Mouse (Mus musculus) embryo, embryonic 10.5 days (tissue): ENCODE data around the gene Poglut1.
"Not testable (repeated sequence)": the region's sequence is repeated elsewhere in the genome, so short reads cannot be mapped to it uniquely, and the experiment has no call there.

Experiments used
- DNase-seq: peaks from one replicate; pipeline ENCODE4 v3.0.0-alpha.2; 2015; ENCODE audit warnings: low spot score

Poglut1 gene

DNA sequence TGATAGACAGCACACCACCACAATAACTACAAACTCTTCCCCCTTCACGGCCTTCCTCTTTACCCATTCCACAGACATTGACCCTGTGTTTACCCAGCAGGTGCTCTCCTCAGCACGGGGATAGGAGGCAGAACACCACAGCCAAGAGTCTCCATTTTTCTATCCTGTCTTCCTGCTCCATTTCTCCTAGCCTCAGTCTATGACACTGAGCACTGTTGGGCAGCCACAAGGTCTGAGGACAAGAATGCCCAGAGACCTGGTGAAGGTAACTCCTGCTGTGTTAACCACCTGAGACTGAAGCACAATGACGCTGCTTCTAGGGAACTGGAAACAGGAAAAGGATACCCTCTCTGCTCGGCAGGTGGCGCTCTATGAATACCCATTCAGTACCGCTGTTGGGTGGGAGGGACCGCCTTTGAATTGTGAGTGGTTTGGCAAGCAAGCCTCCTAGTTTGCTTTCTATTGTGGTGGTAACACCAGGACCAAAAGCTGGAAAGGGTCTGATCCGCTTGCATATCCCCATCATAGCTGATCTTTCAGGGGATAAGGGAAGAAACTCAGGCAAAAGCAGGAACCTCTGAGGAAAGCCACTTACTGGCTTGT is 13.4 kb downstream of the Poglut1 start:
- peak; percentile 83 for DNase-seq

DNA sequence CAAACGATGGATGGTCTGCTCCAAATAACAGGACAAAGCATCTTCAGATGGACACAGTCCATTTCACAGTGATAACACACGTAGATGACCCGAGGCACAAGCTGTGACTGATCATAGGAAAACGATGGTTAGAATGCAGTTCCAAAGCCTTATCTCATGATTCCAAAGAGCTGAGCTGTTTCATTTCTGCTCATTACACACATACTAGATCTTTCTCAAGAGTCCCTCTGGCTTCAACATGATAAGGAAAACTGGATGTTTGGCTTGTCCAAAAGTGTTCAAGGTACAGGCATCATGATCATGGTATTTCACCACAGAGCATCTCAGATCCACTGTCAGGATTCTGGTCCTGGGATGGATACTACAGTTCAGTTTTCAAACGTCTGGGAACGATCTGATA is 23.8 kb downstream of the Poglut1 start:
- DNase-seq = no peak

DNA sequence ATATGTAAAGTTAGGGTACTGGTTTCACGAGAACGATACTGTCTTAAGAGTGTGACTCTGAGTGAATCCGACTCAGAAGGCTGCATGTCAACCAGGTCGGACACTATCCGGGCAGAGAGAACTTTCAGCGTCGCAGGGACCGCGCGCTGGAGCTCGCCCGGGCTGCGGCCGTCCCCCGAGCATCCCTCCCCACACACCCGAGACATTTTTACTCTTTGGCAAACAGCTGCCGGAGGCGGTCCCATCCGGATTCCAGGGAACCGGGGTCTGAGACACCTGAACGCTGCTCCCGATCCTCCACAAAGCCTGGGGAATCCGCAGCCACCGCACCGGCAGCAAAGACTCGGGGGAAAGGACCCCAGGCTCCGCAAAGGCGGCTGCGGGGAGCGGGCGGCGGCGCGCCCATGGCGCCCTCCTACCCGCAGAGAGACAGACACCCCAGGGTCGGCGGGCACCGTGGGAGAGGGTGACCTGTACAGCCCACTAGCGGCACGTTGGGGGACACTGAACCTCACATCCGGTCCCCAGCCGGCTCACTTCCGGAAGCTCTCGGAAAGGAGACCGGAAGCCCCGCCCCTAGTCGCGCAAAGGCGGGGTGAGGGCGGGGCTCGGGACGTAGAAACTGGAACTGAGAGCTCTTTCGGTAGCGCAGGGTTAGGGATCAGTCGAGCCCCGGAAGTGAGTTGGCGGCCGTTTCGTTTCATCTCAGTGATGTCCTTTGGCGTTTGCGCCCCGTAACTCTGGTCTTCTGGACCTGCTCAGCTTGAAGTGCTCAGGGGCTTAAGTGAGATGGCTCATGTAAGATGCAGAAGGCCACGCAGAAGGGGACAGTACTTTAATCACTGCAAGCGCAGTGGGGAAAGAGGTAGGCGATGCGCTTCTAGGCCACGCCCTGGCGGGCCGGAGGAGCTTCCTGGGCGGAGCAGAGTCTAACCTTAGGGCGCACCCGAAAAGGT is 27.7 kb downstream of the Poglut1 start, which contains the start of gene Timmdc1:
Timmdc1 (minus strand) TSS at position 535 of the 956 bp plus-strand sequence.
- DNase-seq = peak; percentile 98

DNA sequence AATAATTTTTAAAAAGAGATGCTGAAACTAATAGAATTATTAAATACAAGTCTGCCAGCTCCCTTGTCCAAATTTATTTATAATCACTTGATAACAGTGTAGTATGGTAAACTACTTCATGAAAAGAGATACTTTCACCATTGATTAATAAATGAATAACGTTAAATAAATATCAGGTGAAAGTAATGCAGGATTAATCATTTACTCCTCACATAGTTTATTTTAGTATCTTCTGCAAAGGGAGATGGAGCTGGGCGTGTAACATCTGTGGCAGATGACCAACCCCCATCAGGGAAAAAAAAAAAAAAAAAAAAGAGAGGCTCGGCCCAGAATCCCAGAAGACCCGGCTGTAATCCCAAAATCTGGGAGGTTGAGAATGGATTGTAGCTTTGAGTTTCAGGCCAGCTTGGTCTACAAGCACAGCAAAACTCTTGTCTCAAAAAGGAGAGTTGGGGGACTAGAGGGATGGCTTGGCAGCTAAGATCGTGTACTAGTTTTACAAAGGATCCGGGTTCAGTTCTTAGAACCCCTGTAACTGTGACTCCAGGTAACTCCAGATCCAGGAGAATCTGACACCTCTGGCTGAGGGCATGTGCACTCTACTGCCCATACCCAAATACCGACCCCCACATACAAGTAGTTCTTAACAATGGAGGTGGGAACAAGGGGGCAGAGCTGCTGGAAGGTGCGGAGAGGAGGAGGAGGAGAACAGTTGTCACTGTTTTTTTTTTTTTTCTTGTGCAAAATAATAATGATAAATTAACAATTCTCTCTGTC is 28.7 kb downstream of the Poglut1 start:
- peak; percentile 6 for DNase-seq

DNA sequence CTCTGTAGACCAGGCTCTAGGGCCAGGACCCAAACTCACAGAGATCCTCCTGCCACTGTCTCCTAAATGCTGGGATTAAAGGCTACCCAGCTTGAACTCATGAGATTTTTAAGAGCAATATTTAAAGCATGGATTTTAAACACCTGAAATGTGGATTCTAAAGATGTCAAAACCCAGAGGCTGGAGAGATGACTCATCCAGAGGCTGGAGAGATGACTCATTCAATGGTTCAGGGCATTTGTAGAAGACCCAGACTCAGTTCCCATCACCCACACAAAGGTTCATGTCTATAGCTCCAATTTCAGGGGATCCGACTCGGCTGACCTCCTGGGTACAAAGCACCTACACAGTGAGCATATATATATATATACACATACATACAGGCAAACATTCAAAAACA is 30.9 kb downstream of the Poglut1 start:
- no peak for DNase-seq

DNA sequence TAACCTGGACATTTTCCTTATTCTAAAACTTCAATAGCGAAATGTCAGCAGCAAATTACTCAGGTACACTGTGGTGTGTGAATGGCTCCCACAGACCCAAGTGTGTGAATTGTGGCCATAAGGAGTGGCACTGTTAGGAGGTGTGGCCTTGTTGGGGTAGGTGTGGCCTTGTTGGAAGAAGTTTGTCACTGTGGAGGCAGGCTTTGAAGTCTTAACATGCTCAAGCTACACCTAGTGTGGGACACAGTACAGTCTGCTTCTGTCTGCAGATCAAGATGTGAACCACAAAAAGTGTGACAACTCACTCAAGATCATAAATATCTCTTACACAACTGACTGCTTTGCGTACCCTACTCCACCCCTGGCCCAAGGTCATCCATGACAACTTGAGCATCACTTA is 39.2 kb downstream of the Poglut1 start:
- DNase-seq = no peak

DNA sequence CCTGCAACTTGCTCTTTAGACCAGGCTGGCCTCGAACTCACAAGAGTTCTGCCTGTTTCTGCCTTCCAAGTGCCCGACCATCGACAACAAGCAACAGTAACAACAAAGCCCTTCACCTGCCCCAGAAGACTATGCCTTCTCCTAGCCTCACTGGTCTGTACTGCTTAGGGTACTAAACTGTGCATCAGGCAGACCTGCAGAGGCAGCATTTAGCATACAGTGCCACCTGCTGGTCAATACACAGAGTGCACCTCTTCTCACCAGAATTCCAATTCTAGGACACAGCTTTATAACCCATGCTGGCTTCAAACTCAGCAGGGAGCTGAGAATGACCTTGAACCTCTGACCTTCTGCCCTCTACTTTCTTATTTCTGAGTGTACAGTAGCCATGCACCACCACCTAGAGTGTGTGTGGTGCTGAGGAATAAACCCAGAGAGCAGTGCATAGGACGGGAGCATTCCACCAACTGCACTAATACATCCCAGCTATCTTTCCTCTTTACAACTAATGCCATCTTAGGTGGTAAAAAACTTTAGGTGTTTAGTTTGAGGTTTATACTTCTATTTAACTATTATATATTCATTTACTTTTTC is 43.9 kb downstream of the Poglut1 start:
- peak; percentile 84 for DNase-seq

DNA sequence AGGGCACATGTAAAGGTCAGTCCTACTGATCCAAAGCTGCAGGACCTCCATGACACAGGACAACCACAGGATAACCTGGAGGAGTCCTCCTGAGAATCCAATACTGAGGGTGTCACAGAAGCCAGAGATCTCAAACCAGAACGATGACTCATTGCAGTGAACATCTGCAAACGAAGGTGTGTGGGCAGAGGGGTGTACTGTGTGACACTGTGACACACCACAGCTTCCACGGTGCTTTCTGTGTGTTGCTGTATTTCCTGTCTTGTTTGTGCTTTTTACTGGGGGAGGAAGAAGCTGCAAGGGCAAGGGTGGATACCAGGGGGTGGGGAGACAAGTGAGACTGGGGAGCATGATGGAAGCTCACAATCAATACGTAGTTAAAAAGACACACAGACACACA is 46.5 kb downstream of the Poglut1 start:
- no peak for DNase-seq

DNA sequence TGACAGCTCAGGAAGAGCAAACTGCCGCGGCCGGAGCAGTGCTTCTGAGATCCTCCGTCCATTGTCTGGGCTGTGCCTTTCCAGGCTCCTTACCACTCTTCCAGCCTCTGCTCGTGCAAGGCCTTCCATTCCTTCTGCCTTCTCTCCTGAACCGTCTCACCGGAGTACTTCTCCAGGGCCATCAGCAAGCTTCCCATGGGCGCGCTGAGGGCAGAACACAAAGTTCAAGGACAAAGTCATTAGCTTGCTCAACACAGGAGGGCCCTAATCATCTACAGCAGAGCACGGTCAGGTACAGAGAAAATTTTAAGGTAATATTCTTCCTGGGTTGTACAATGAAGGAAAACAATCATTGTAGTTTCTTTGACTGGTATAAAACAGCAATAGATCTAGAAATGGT is 47.6 kb downstream of the Poglut1 start:
- no peak for DNase-seq

DNA sequence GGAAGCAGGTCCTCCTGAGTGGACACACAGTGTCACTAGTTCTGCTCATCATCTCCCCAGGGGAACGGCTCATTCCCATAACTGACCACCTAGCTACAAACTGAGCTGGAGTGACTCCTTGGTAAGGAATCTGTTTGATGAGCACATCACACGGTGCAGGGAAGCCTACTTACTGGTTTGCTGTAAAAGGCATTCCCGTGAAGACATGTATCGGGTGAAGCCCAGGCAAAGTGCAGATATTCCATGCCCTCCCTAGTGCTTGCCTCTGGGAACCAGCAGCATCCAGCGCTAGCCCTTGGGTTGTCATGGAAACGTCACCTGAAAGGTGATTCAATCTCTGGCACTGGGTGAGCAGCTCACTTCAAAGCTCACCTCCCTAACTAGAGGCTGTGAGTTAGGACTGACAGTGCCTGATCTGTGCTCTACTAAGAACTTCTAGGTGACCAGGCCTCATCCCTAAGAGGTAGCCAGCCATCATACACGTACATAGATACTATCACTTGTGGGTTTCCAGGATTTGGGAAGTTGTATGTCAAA is 53.4 kb downstream of the Poglut1 start:
- DNase-seq = no peak

DNA sequence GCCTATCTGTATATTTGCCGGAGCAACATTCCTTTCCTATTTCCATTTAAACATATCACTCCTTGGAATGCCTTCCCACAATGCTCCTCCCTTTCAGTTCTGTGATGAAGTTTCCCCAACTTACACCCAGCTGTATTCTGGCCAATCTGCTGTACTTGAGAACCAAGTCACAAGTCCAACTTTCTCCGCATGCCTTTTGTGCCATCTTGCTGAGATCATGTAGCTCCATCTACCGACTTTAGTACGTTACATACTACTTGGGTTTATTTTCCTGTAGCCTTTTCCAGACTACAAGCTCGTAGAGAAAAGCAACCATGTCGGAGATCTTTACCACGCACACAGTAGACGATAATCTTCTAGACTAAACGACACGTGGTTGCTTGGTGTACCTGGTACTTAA is 56.2 kb downstream of the Poglut1 start:
- DNase-seq = no peak

DNA sequence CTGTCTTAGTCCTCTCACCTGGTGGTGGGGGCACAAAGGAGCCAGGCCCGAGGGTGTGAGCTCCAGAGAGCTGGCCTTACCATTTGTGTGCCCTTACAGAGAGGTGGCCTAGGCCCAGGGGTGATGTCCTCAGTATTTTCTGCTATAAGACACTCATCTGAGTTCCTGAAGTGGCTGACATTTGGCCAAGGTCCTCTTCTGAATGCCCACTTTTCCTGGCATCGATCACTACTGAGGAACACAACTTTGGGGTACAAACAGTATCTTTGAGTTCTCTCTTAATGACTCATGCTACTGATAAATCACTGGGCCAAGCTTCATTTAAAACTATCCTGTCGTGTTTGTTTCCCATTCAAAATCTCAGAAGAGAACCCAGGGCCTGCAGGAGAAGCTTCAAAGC is 57.5 kb downstream of the Poglut1 start:
- no peak for DNase-seq

DNA sequence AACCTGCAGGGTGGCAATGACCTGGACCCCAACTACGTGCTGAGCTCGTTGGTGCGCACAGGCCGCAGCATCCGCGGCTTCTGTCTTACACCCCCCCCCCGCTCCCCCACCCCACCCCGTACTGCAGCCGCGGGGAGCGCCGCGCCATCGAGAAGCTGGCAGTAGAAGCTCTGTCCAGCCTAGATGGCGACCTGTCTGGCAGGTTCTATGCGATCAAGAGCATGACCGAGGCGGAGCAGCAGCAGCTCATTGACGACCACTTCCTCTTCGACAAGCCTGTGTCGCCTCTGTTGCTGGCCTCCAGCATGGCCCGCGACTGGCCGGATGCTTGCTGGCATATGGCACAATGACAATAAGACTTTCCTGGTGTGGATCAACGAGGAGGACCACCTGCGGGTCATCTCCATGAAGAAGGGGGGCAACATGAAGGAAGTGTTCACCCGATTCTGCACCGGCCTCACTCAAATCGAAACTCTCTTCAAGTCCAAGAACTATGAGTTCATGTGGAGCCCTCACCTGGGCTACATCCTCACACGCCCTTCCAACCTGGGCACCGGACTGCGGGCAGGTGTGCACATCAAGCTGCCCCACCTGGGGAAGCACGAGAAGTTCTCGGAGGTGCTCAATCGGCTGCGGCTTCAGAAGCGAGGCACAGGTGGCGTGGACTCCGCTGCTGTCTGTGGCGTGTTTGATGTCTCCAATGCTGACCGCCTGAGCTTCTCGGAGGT is 66.3 kb downstream of the Poglut1 start:
- DNase-seq = no peak

DNA sequence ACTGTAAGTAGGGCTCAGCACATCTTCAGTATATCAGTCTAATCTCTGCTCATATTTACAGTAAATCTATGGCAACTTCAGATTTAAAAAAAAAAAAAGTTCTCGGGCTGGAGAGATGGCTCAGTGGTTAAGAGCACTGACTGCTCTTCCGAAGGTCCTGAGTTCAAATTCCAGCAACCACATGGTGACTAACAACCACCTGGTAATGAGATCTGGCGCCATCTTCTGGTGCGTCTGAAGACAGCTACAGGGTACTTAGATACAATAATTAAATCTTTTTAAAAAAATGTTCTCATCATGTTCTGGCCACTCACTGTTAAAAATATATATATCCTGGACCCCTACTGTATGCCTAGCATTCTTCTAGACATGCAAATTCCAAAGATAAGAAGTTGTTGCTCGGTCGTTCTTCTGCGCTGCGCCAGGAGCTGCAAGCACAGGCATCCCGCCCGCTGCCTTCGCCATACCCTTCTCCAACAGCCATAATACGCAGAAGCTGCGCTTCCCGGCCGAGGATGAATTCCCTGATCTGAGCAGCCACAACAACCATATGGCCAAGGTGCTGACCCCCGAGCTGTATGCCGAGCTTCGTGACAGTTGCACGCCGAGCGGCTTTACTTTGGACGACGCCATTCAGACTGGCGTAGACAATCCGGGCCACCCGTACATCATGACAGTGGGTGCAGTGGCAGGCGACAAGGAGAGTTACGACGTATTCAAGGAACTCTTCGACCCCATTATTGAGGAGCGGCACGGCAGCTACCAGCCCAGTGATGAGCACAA is 67.1 kb downstream of the Poglut1 start:
- DNase-seq = peak; percentile 58

DNA sequence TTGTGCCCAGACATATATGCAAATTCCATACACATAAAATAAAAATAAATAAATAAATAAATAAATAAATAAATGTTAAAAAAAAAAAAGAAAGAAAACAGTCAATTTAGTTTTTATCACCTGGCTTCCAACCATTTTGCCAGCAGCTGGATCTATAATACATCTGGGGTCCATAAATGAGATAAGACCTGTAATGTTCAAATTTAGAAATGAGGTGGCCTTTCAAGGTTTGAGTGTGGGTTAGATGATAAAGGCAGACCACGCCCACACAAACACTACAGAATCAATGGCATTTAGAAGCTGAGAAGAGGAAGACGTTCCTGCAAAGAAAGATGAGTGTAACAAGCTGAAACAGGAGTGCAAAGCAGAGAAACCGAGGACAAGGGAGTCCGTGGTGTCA is 68.7 kb downstream of the Poglut1 start:
- no peak for DNase-seq

DNA sequence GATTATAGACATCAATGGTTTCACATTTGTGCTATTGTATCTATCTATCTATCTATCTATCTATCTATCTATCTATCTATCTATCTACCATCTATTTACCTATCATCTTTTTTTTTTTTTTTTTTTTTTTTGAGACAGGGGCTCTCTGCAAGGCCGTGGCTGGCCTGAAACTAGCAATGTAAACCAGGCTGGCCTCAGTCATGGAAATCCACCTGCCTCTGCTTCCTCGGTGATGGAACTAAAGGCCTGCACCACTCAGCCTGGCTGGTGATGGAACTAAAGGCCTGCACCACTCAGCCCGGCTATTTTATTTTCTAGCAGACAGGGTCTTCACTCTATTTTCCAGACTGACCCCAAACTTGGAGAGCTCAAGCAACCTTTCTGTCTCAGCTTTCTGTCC is 71.8 kb downstream of the Poglut1 start:
- no peak for DNase-seq

DNA sequence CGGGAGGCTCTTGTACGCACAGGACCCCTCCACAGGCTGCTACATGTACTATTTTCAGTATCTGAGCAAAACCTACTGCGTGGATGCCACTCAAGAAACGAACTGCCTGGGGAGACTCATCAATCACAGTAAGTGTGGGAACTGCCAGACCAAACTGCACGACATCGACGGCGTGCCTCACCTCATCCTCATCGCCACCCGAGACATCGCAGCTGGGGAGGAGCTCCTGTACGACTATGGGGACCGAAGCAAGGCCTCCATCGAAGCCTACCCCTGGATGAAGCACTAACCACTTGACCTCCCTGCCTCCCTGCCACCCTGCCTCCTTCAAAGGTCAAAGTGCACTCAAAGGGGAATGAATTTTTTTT is 72.8 kb downstream of the Poglut1 start:
- DNase-seq = not testable (repeated sequence)

DNA sequence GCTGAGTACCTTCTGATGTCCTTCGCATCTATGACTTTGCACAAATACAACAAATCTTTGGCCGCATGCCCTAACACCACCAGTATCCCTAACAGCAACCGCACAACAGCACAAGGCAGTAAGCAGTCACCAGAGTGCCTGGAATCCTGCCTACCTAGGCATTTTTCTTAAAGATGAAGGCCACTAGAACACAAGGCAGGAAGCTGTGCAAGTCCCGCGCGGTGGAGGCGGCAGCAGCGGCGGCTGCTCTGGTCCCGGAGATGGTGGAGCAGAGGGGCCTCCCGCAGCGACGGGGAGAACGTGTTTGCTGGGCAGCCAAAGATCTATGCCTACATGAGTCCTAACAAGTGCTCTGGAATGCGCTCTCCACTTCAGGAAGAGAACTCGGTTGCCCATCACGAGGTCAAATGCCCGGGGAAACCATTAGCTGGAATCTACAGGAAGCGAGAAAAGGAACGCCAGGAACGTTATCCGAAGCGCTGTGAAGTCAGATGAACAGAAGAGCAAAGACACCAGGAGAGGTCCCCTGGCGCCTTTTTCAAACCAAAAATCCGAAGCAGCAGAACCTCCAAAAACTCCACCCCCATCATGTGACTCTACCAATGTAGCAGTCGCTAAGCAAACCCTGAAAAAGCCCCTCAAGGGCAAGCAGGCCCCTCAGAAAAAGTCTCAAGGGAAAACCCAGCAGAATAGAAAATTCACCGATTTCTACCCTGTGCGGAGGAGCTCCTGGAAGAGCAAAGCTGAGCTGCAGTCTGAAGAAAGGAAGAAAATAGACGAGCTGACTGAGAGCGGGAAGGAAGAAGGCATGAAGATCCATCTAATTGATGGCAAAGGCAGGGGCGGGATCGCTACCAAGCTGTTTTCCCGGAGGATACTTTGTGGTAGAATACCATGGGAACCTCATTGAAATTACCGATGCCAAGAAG is 73.5 kb downstream of the Poglut1 start:
- DNase-seq = peak; percentile 72

DNA sequence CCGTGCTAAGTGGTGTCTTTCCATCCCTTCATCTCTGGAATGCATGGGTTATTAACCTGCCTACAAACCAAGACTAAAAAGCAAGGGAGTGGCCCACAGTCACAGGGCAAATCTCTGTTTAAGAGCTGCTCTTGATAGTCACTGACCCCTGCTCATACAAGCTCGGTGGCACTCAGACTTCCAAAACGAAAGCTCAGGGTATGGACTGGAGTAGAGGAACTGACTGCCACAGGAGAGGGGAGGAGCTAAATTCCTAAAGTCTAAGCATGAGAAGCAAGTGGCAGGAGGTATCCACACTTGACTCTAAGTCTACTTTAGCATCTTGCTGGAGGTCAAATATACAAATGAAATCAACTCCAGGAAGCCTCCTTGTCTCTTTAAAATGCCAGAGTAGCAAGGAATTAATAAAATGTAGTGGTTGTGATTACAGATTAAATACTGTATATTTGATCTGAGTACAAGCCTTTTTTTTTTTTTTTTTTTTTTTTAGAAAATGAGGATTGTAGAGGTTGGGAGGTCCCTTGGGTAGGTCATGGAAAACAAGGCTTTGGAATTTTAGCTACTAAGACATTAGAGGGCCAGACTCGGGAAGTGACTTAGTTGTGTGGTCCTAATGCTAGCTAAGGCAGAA is 74.3 kb downstream of the Poglut1 start:
- DNase-seq = no peak
